Mouse (Mus musculus): ENCODE measurements at regions not wholly inside any gene's neighbourhood (a gene's known extent, or its start where the extent isn't known, plus 50 kb on each side); places are given as distances from the start of the nearest gene placed in this dataset.
A peak's percentile ranks its signal among the peaks of the same experiment; 100 is the strongest.

GRCm38 (mm10) chr6:67179416-67179815 lies 58.6 kb upstream of the Serbp1 start:
- TF ChIP-seq CTCF (IDR thresholded peaks at IDR 0.05; ENCODE audit: low read depth) (no peak), EP300 (IDR thresholded peaks at IDR 0.05; ENCODE audit: low read depth) (no peak)
- no peak for ATAC-seq (ENCODE audit: insufficient read depth)
- WGBS (ENCODE audit: insufficient replicate concordance) = 70% methylated on average over 7 of the region's 7 CpGs
- Histone ChIP-seq H3K9ac (replicated peaks) (no peak overlapping the region), H3K9me3 (ENCODE audit: control insufficient read depth, low read length) (no peaks in the 10 kb centered on the region), H3K36me3 (replicated peaks; ENCODE audit: control insufficient read depth, insufficient read depth, low read depth) (no peaks in the 10 kb centered on the region), H3K4me3 (ENCODE audit: insufficient read depth in 1 of 2, low read depth in 2 of 2, low read length in 2 of 2) (no peak overlapping the region), H3K4me2 (ENCODE audit: low read depth) (no peak overlapping the region), H3K4me1 (replicated peaks; ENCODE audit: control insufficient read depth in 2 of 2, insufficient read depth in 2 of 2, low read length in 1 of 2) (peaks cover 0 to 15% of the 10 kb centered on the region in 2 experiments; a peak in 3 of 4 replicates), H3K27me3 (ENCODE audit: control insufficient read depth, insufficient read depth, low read length) (no peaks in the 10 kb centered on the region), H3K27ac (no peak overlapping the region)
- no peak for DNase-seq (ENCODE audit: low read depth in 3 of 3, low spot score in 3 of 3)

DNA sequence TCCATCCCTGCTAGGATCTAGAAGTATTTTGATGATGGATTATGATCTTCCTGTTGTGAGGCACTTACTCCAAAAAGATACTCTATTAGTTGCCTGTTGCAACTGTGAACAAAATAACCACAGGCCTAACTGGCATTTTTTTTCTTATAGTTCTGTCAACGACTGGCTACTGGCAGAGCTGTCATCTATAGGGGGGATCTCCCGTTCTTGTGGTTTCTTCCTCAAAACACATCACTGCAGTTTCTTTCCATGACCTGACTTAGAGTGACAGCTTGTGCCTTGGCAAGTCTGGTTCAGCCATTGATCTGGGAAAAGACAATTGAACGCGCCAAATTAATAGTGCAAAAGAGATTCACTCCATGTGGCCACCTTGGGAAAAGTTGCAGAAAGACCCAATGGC lies 59.4 kb upstream of the Serbp1 start:
- DNase-seq (ENCODE audit: low read depth in 3 of 3, low spot score in 3 of 3) (no peak), ATAC-seq (ENCODE audit: insufficient read depth) (no peak)
- Histone ChIP-seq H3K4me1 (replicated peaks; ENCODE audit: control insufficient read depth in 2 of 2, insufficient read depth in 2 of 2, low read length in 1 of 2) (peaks cover 0 to 12% of the 10 kb centered on the region in 2 experiments; a peak in 2 of 4 replicates), H3K27me3 (ENCODE audit: control insufficient read depth, insufficient read depth, low read length) (no peaks in the 10 kb centered on the region), H3K4me3 (ENCODE audit: insufficient read depth in 1 of 2, low read depth in 2 of 2, low read length in 2 of 2) (no peak overlapping the region), H3K9me3 (ENCODE audit: control insufficient read depth, low read length) (no peaks in the 10 kb centered on the region), H3K4me2 (ENCODE audit: low read depth) (no peak overlapping the region), H3K36me3 (replicated peaks; ENCODE audit: control insufficient read depth, insufficient read depth, low read depth) (no peaks in the 10 kb centered on the region), H3K27ac (no peak overlapping the region), H3K9ac (replicated peaks) (no peak overlapping the region; the same call in 1 of the 2 replicates)
- WGBS (ENCODE audit: insufficient replicate concordance) = 40% methylated on average over 4 of the region's 4 CpGs
- TF ChIP-seq CTCF (IDR thresholded peaks at IDR 0.05; ENCODE audit: low read depth) (no peak), EP300 (IDR thresholded peaks at IDR 0.05; ENCODE audit: low read depth) (no peak)

GRCm38 (mm10) chr6:67178101-67178500 lies 59.9 kb upstream of the Serbp1 start:
- Histone ChIP-seq H3K9me3 (ENCODE audit: control insufficient read depth, low read length) (no peaks in the 10 kb centered on the region), H3K4me1 (replicated peaks; ENCODE audit: control insufficient read depth in 2 of 2, insufficient read depth in 2 of 2, low read length in 1 of 2) (peaks cover 0 to 9% of the 10 kb centered on the region in 2 experiments; a peak in 2 of 4 replicates), H3K4me3 (ENCODE audit: insufficient read depth in 1 of 2, low read depth in 2 of 2, low read length in 2 of 2) (no peak overlapping the region), H3K27ac (no peak overlapping the region), H3K27me3 (ENCODE audit: control insufficient read depth, insufficient read depth, low read length) (no peaks in the 10 kb centered on the region), H3K4me2 (ENCODE audit: low read depth) (no peak overlapping the region), H3K36me3 (replicated peaks; ENCODE audit: control insufficient read depth, insufficient read depth, low read depth) (no peaks in the 10 kb centered on the region), H3K9ac (replicated peaks) (no peak overlapping the region)
- WGBS (ENCODE audit: insufficient replicate concordance) = 8% methylated on average over 1 of the region's 1 CpGs
- no peak for ATAC-seq (ENCODE audit: insufficient read depth)
- no peak for DNase-seq (ENCODE audit: low read depth in 3 of 3, low spot score in 3 of 3)
- no peak for TF ChIP-seq EP300 (IDR thresholded peaks at IDR 0.05; ENCODE audit: low read depth)
- TF ChIP-seq CTCF (IDR thresholded peaks at IDR 0.05; ENCODE audit: low read depth) = no peak

GRCm38 (mm10) chr6:67170674-67170946 lies 67.4 kb upstream of the Serbp1 start:
- TF ChIP-seq CTCF (IDR thresholded peaks at IDR 0.05; ENCODE audit: low read depth) = no peak
- TF ChIP-seq EP300 (IDR thresholded peaks at IDR 0.05; ENCODE audit: low read depth) = no peak
- no peak for DNase-seq (ENCODE audit: low read depth in 3 of 3, low spot score in 3 of 3)
- no peaks in the 10 kb centered on the region for H3K36me3 ChIP-seq (replicated peaks; ENCODE audit: control insufficient read depth, insufficient read depth, low read depth)
- H3K4me1 ChIP-seq (replicated peaks; ENCODE audit: control insufficient read depth in 2 of 2, insufficient read depth in 2 of 2, low read length in 1 of 2) = peaks cover 10 to 23% of the 10 kb centered on the region in 2 experiments
- H3K27me3 ChIP-seq (ENCODE audit: control insufficient read depth, insufficient read depth, low read length) = no peaks in the 10 kb centered on the region
- no peaks in the 10 kb centered on the region for H3K9me3 ChIP-seq (ENCODE audit: control insufficient read depth, low read length)
- H3K4me2 ChIP-seq (ENCODE audit: low read depth) = peak overlapping the region; percentile 23
- no peak overlapping the region for H3K27ac ChIP-seq
- no peak overlapping the region for H3K4me3 ChIP-seq (ENCODE audit: insufficient read depth in 1 of 2, low read depth in 2 of 2, low read length in 2 of 2)
- WGBS (ENCODE audit: insufficient replicate concordance) = 81% methylated on average over 5 of the region's 5 CpGs
- no peak overlapping the region for H3K9ac ChIP-seq (replicated peaks)
- ATAC-seq (ENCODE audit: insufficient read depth) = no peak

DNA sequence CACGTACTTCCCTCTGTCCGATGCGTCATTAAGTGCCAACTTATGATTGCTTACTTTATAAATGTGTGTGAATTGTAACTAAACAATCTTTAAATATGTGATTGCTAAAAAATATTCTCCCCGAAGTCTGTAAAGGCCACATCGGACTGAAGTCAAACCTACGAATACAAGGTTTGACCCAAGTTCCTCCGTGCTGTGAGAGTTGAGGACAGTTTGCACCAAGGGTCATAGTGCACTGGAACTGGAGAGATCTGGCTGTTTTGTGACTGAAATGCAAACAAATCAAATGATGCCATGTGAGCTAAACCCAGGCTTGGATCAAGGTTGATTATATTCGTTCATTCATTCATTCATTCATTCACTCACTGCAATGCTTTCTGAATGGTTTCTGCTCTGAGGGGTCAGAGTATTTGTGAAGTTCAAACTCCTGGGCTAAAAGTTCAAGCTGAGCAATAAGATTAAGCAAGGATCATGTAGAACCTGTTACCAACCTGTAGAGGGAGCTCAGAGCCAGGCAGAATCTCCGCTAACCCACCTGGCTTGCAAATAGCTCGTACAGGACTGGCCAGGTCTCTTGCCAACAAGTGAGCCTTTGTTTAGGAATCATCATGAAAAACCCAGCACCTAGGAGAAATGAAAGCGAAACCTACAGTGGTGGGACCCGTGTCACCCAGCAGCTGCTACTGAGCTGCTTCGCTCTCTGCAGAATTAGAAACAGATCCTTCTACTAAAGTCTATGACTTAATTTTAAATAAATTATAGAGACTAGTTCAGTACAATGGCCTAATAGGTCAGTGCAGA lies 67.9 kb upstream of the Serbp1 start:
- WGBS (ENCODE audit: insufficient replicate concordance) = 40% methylated on average over 13 of the region's 13 CpGs
- H3K9ac ChIP-seq (replicated peaks) = no peak overlapping the region
- TF ChIP-seq EP300 (IDR thresholded peaks at IDR 0.05; ENCODE audit: low read depth) = no peak
- peak; percentile 92 for TF ChIP-seq CTCF (IDR thresholded peaks at IDR 0.05; ENCODE audit: low read depth)
- ATAC-seq (ENCODE audit: insufficient read depth) = peak; percentile 80
- no peak overlapping the region for H3K4me3 ChIP-seq (ENCODE audit: insufficient read depth in 1 of 2, low read depth in 2 of 2, low read length in 2 of 2)
- peak overlapping the region; percentile 23 for H3K4me2 ChIP-seq (ENCODE audit: low read depth)
- H3K36me3 ChIP-seq (replicated peaks; ENCODE audit: control insufficient read depth, insufficient read depth, low read depth) = no peaks in the 10 kb centered on the region
- H3K4me1 ChIP-seq (replicated peaks; ENCODE audit: control insufficient read depth in 2 of 2, insufficient read depth in 2 of 2, low read length in 1 of 2) = peaks cover 10 to 23% of the 10 kb centered on the region in 2 experiments
- peak in 1 of 3 experiments; percentile 64 for DNase-seq (ENCODE audit: low read depth in 3 of 3, low spot score in 3 of 3)
- no peaks in the 10 kb centered on the region for H3K27me3 ChIP-seq (ENCODE audit: control insufficient read depth, insufficient read depth, low read length)
- 0 out of 2 replicates have a peak overlapping the region, but pooled peaks have one; percentile 3 for H3K27ac ChIP-seq
- no peaks in the 10 kb centered on the region for H3K9me3 ChIP-seq (ENCODE audit: control insufficient read depth, low read length)

Data from liver, embryonic 14.5 days (tissue).